Mouse (Mus musculus) activated CD4-positive, CD25-positive, alpha-beta regulatory T cell, adult 4 months (primary cell): ENCODE results near the gene Lhx5. TPM values are rescaled to one million over a fixed set of nuclear protein-coding genes. Genes with fewer than 3 reads are reported as not detected.

Source experiments
- ATAC-seq: one replicate; pipeline ENCODE4 v1.8.0; 2017
- polyA plus RNA-seq, 2 experiments: library from polyadenylated mRNA; unstranded; fragments of 100-300 nt; shearing (Covaris generic); gene quantifications; one replicate each; pipeline ENCODE4 v1.2.1; 2017

Lhx5 gene
- polyA plus RNA-seq, 2 experiments from 2014 or later = not detected

- no peak for ATAC-seq
Observed at GRCm38 (mm10) chr5:120467026-120467425, 35.5 kb downstream of the Lhx5 start.

GRCm38 (mm10) chr5:120468336-120468735 lies 36.8 kb downstream of the Lhx5 start:
- no peak for ATAC-seq

- ATAC-seq = no peak
Observed at GRCm38 (mm10) chr5:120468830-120469229, 37.3 kb downstream of the Lhx5 start.

- ATAC-seq = no peak
Observed at GRCm38 (mm10) chr5:120471538-120471937, 40.0 kb downstream of the Lhx5 start.

GRCm38 (mm10) chr5:120472770-120473169 lies 41.3 kb downstream of the Lhx5 start, which contains the start of gene Sdsl:
Sdsl (minus strand) TSS chr5:120472810.
- no peak for ATAC-seq

GRCm38 (mm10) chr5:120473361-120473760 lies 41.9 kb downstream of the Lhx5 start:
- no peak for ATAC-seq

- no peak for ATAC-seq
Observed at GRCm38 (mm10) chr5:120475861-120476260, 44.4 kb downstream of the Lhx5 start.

- ATAC-seq = no peak
Observed at GRCm38 (mm10) chr5:120476296-120476695, 44.8 kb downstream of the Lhx5 start, which contains the start of gene Sds. Sds (plus strand) TSS chr5:120476526.

- ATAC-seq = no peak
Observed at GRCm38 (mm10) chr5:120477993-120478392, 46.5 kb downstream of the Lhx5 start.

- ATAC-seq = no peak
Observed at GRCm38 (mm10) chr5:120479538-120479937, 48.0 kb downstream of the Lhx5 start.

GRCm38 (mm10) chr5:120481205-120481604 lies 49.7 kb downstream of the Lhx5 start:
- ATAC-seq = no peak

GRCm38 (mm10) chr5:120483399-120483798 lies 51.9 kb downstream of the Lhx5 start:
- no peak for ATAC-seq

- ATAC-seq = no peak
Observed at GRCm38 (mm10) chr5:120487844-120488243, 56.3 kb downstream of the Lhx5 start.

- ATAC-seq = no peak
Observed at GRCm38 (mm10) chr5:120490679-120491192, 59.2 kb downstream of the Lhx5 start.

Other genes starting within 250 kb of the Lhx5 start
- gene Sdsl, start 41.1 kb downstream of the Lhx5 start, polyA plus RNA-seq = not detected
- not detected for gene Sds, start 44.8 kb downstream of the Lhx5 start, polyA plus RNA-seq
- gene Plbd2, start 71.9 kb downstream of the Lhx5 start, polyA plus RNA-seq = 1 to 10 TPM; 3.8 to 4.7 TPM
- 1 to 10 TPM; 4.7 to 7.2 TPM for gene Slc8b1, start 79.5 kb downstream of the Lhx5 start, polyA plus RNA-seq
- 10 to 100 TPM; 10.9 to 13.0 TPM for gene Tpcn1, start 157.0 kb downstream of the Lhx5 start, polyA plus RNA-seq
- gene Iqcd, start 157.3 kb downstream of the Lhx5 start, polyA plus RNA-seq = under 1 TPM; 0.41 to 0.70 TPM
- 1 to 10 TPM; 1.1 to 2.4 TPM for gene Rita1, start 180.9 kb downstream of the Lhx5 start, polyA plus RNA-seq
- 10 to 100 TPM; 11.7 to 18.4 TPM for gene Ddx54, start 181.0 kb downstream of the Lhx5 start, polyA plus RNA-seq
- not detected for gene Cfap73, start 202.5 kb downstream of the Lhx5 start, polyA plus RNA-seq
- 10 to 100 TPM in 1 of 2 experiments, 1 to 10 TPM in 1; 7.6 to 11.4 TPM for gene Rasal1, start 217.1 kb downstream of the Lhx5 start, polyA plus RNA-seq